Mouse (Mus musculus): ENCODE measurements around the gene Ano4.

GRCm38 (mm10) chr10:89392687-89393086, 48.1 kb upstream of the Ano4 start:
- TF ChIP-seq CTCF (IDR thresholded peaks at IDR 0.05): no peak
- no peak for TF ChIP-seq POLR2A (IDR thresholded peaks at IDR 0.05; ENCODE audit: insufficient read depth, low read depth, low read length)

All from heart, adult 2 months (tissue).